Mouse (Mus musculus) forebrain, postnatal 0 days (tissue): ENCODE results near the gene Micu1. TPM values are rescaled to one million over a fixed set of nuclear protein-coding genes. Genes with fewer than 3 reads are reported as not detected.
"Not testable (repeated sequence)": the region's sequence is repeated elsewhere in the genome, so short reads cannot be mapped to it uniquely, and the experiment has no call there.

Source experiments
- ATAC-seq: fragments of 200-750 bp; cut with Nextera tagmentation; 2 replicates; pipeline ENCODE4 v1.8.0; 2017; ENCODE audit warnings: mild to moderate bottlenecking, moderate library complexity
- DNase-seq: peaks from one replicate; pipeline ENCODE4 v3.0.0-alpha.2; 2015
- H3K27ac ChIP-seq: fragments of 300-500 bp; sonication (generic); 2 replicates; pipeline ENCODE4 v1.5.1; 2014; ENCODE audit warnings: low read depth, mild to moderate bottlenecking, antibody characterized with exemption, low read length, moderate library complexity, mixed read lengths
- H3K27me3 ChIP-seq: fragments of 300-500 bp; sonication (generic); 2 replicates; pipeline ENCODE4 v1.6.1; 2014; ENCODE audit warnings: mild to moderate bottlenecking, low read length, mixed read lengths; ENCODE audit not compliant: insufficient read depth
- H3K36me3 ChIP-seq: fragments of 300-500 bp; sonication (generic); 2 replicates; pipeline ENCODE4 v1.6.1; 2014; ENCODE audit warnings: mild to moderate bottlenecking, moderate library complexity; ENCODE audit not compliant: insufficient read depth
- H3K4me1 ChIP-seq: fragments of 300-500 bp; sonication (generic); 2 replicates; pipeline ENCODE4 v1.6.1; 2014; ENCODE audit warnings: antibody characterized with exemption; ENCODE audit not compliant: insufficient read depth
- H3K4me2 ChIP-seq: fragments of 300-500 bp; sonication (generic); 2 replicates; pipeline ENCODE4 v1.6.1; 2014; ENCODE audit warnings: low read depth, mild to moderate bottlenecking, moderate library complexity
- H3K4me3 ChIP-seq: fragments of 300-500 bp; sonication (generic); 2 replicates; pipeline ENCODE4 v1.5.1; 2014; ENCODE audit warnings: low read depth, low read length, mixed read lengths
- H3K9ac ChIP-seq: fragments of 300-500 bp; sonication (generic); 2 replicates; pipeline ENCODE4 v1.6.1; 2014; ENCODE audit warnings: mild to moderate bottlenecking
- H3K9me3 ChIP-seq: fragments of 300-500 bp; sonication (generic); 2 replicates; pipeline ENCODE4 v1.6.1; 2016; ENCODE audit warnings: low read length
- CTCF ChIP-seq: sonication (generic); IDR thresholded peaks from 2 replicates; pipeline ENCODE4 v1.5.1; 2016; ENCODE audit warnings: antibody characterized with exemption, control low read depth, low read depth
- WGBS: fragments of 180-500 bp; shearing (Covaris S2); extraction: QIAGEN DNeasy Blood & Tissue Kit; methylation state at CpG from one replicate; pipeline ENCODE4 v1.1.7; 2014; 5-methylcytosine and 5-hydroxymethylcytosine counted together
- polyA plus RNA-seq: library from polyadenylated mRNA; unstranded; fragments of >200 nt; fragmentation: Nextera tagmentation; extraction: Ambion mirVana; gene quantifications from 2 replicates; pipeline ENCODE4 v1.2.1, GENCODE M21; 2015
- total RNA-seq: library from RNA; depleted of rRNA; stranded (reverse); fragments of >200 nt; gene quantifications from 2 replicates; pipeline ENCODE4 v1.2.3, GENCODE M21; 2014

The Micu1 gene
- total and polyA plus RNA-seq, 2 experiments from 2014 or later, result 69.6 to 72.0 TPM

DNA sequence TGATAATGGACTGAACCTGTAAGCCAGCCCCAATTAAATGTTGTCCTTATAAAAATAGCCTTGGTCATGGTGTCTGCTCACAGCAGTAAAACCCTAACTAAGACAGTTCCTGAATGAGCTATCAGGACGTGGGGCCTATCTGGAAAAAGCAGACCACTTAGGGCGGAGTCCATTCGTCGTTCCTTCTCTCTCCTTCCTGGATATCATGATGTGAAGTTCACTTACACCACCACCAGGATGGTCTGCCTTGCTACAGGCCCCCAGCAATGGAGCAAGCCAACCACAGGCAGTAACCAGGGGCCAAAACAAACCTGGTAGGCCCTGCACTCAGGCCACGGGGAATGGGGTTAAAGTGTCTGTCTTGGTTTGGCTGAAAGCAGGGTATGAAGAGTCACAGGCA, 171.3 kb downstream of the Micu1 start:
- no peaks in the 10 kb centered on the region for H3K36me3 ChIP-seq
- DNase-seq (no peak), ATAC-seq (no peak)
- no peak for TF ChIP-seq CTCF
- H3K9ac ChIP-seq, result no peak overlapping the region
- H3K4me1 ChIP-seq, result peaks cover 2% of the 10 kb centered on the region; the same call in 1 of the 2 replicates
- no peak overlapping the region for H3K27ac ChIP-seq
- no peak overlapping the region for H3K4me3 ChIP-seq
- 76% methylated on average over 5 of the region's 5 CpGs for WGBS
- H3K4me2 ChIP-seq, result no peak overlapping the region
- H3K27me3 ChIP-seq, result no peaks in the 10 kb centered on the region
- no peaks in the 10 kb centered on the region for H3K9me3 ChIP-seq

- peaks cover 3% of the 10 kb centered on the region; the same call in 1 of the 2 replicates for H3K4me1 ChIP-seq
- H3K4me3 ChIP-seq, result no peak overlapping the region
- ATAC-seq, result no peak
- TF ChIP-seq CTCF, result no peak
- H3K9me3 ChIP-seq, result no peaks in the 10 kb centered on the region
- WGBS, result 31% methylated on average over 1 of the region's 1 CpGs
- no peak overlapping the region for H3K9ac ChIP-seq
- no peak overlapping the region for H3K27ac ChIP-seq
- no peaks in the 10 kb centered on the region for H3K27me3 ChIP-seq
- no peak overlapping the region for H3K4me2 ChIP-seq
- no peaks in the 10 kb centered on the region for H3K36me3 ChIP-seq
- DNase-seq, result no peak
Measured at GRCm38 (mm10) chr10:59875396-59875795, 173.1 kb downstream of the Micu1 start.

DNA sequence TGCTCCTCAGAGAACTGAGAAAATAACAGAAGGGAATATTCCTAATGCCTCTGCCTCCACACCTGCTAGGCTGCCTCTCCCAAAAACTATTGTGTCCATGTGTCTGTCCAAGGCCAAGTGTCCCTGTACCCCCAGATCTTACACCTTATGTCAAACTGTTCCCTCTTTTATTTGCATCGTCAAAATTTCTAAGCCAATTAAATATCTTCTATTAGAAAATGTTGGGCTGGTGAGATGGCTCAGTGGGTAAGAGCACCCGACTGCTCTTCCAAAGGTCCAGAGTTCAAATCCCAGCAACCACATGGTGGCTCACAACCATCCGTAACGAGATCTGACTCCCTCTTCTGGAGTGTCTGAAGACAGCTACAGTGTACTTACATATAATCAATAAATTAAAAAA, 174.4 kb downstream of the Micu1 start:
- 97% methylated on average over 3 of the region's 4 CpGs for WGBS
- not testable (repeated sequence) for H3K4me2 ChIP-seq, H3K27ac ChIP-seq, H3K36me3 ChIP-seq, H3K4me3 ChIP-seq, H3K9ac ChIP-seq, H3K27me3 ChIP-seq, DNase-seq, H3K9me3 ChIP-seq, ATAC-seq
- peaks cover 11% of the 10 kb centered on the region for H3K4me1 ChIP-seq

- ATAC-seq (no peak), DNase-seq (no peak)
- Histone ChIP-seq H3K27me3 (no peaks in the 10 kb centered on the region), H3K4me1 (peaks cover 11% of the 10 kb centered on the region), H3K36me3 (no peaks in the 10 kb centered on the region), H3K4me2 (no peak overlapping the region), H3K27ac (no peak overlapping the region), H3K9me3 (no peaks in the 10 kb centered on the region), H3K4me3 (no peak overlapping the region), H3K9ac (no peak overlapping the region)
- WGBS, result 78% methylated on average over 15 of the region's 15 CpGs
- no peak for TF ChIP-seq CTCF
Measured at GRCm38 (mm10) chr10:59877421-59878117, 175.3 kb downstream of the Micu1 start.

DNA sequence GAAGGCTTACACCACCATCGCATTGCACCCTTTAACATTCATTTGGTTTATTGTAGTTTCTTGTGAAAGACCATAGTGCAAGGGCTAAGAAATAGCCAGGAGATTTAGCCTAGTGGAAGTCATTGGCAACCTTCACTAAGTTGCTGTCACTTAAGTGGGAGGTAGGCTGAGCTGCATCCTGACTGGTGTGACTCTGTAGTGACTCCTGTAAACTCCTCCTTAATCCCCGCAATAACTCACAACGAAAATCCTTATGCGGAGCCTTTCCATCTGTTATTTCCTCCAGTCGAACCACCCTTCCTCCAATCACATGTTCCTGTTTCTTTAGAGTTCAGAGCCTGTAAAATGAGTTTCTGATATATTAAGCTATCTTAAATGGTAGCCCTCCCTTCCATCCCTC, 176.5 kb downstream of the Micu1 start:
- no peak for DNase-seq
- H3K9me3 ChIP-seq, result no peaks in the 10 kb centered on the region
- H3K4me3 ChIP-seq, result peak overlapping the region; percentile 98
- 16% methylated on average over 5 of the region's 5 CpGs for WGBS
- peak overlapping the region; percentile 97 for H3K9ac ChIP-seq
- peak overlapping the region; percentile 100 for H3K27ac ChIP-seq
- H3K27me3 ChIP-seq, result no peaks in the 10 kb centered on the region
- peaks cover 11% of the 10 kb centered on the region for H3K4me1 ChIP-seq
- H3K36me3 ChIP-seq, result no peaks in the 10 kb centered on the region
- peak; percentile 34 for ATAC-seq
- no peak for TF ChIP-seq CTCF
- H3K4me2 ChIP-seq, result peak overlapping the region; percentile 92

GRCm38 (mm10) chr10:59879255-59880028, 177.2 kb downstream of the Micu1 start, which contains the start of gene Dnajb12:
Gene Dnajb12 (plus strand): TSS chr10:59879556.
- no peaks in the 10 kb centered on the region for H3K9me3 ChIP-seq
- peak; percentile 97 for DNase-seq
- WGBS, result 3% methylated on average over 76 of the region's 80 CpGs

GRCm38 (mm10) chr10:59880029-59880386, 177.7 kb downstream of the Micu1 start:
- TF ChIP-seq CTCF, result no peak
- 2% methylated on average over 13 of the region's 13 CpGs for WGBS
- Histone ChIP-seq H3K27ac (peak overlapping the region; percentile 100), H3K4me2 (peak overlapping the region; percentile 92), H3K9ac (peak overlapping the region; percentile 97), H3K36me3 (peaks cover 3% of the 10 kb centered on the region; the same call in 1 of the 2 replicates), H3K9me3 (no peaks in the 10 kb centered on the region), H3K4me1 (peaks cover 11% of the 10 kb centered on the region), H3K4me3 (peak overlapping the region; percentile 98), H3K27me3 (no peaks in the 10 kb centered on the region)
- no peak for DNase-seq
- peak; percentile 59 for ATAC-seq

More at GRCm38 (mm10) chr10:59879255-59880028, 177.2 kb downstream of the Micu1 start, which contains the start of gene Dnajb12:
- 0 out of 2 replicates have a peak, but pooled peaks have one; percentile 18 for TF ChIP-seq CTCF
- H3K4me3 ChIP-seq, result peak within 1 kb of the TSS; percentile 98
- H3K9ac ChIP-seq, result peak within 1 kb of the TSS; percentile 97
- H3K4me1 ChIP-seq, result peaks cover 11% of the 10 kb centered on the region
- H3K27me3 ChIP-seq, result no peaks in the 10 kb centered on the region
- H3K36me3 ChIP-seq, result no peaks in the 10 kb centered on the region
- peak; percentile 95 for ATAC-seq
- peak within 1 kb of the TSS; percentile 92 for H3K4me2 ChIP-seq
- H3K27ac ChIP-seq, result peak within 1 kb of the TSS; percentile 100
